Mouse (Mus musculus): ENCODE measurements around the gene Afap1l2. TPM values are rescaled to one million over a fixed set of nuclear protein-coding genes. Genes with fewer than 3 reads are reported as not detected.

Gene Afap1l2
- polyA plus RNA-seq, 1 experiment from 2014 or later, result 5.5 TPM

DNA sequence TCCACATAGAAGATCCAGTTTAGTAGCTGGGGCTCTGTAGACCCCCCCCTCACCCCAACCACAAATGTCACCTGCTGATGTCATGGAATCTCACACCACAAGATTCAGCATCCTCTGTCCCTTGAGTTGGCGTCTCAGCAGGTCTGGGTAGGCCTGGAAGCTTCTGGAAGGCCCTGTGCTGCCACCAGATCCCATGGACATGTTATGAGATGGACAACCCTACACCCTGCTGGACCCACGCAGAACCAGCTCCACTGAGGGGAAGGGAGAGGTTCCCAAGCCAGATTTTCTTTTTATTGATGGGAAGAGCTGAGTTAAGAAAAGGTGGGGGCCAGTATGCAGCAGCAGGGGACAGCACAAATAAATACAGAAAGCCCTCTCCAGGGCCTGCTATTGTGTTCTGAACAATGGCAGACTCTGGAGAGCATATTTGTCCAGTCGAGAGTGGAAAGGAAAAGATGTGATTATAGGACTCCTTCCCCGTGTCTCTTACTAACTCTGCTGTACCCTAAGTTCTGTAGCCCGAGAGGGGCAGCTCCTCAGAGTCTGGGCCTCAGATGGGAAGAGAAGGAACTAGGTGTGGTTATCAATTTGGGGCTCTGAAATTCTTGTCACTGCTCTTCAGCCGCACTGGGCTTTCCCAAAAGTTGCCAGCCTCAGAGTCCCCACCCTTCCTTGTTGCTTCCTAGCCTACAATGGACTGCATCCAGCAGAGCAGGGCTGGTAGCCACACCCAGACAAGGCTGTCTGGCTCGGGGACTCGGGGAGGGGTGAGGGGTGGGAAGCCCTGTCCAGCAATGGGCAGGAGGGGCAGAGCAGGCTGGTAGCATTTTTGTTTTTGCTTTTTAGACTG lies 20.5 kb upstream of the Afap1l2 start:
- 31% methylated on average over 8 of the region's 8 CpGs for WGBS
- Histone ChIP-seq H3K4me1 (replicated peaks) (peaks cover 4% of the 10 kb centered on the region; the same call in 1 of the 2 replicates), H3K27ac (no peak overlapping the region), H3K4me2 (replicated peaks) (no peak overlapping the region), H3K9ac (replicated peaks) (no peak overlapping the region), H3K36me3 (no peaks in the 10 kb centered on the region), H3K4me3 (replicated peaks) (no peak overlapping the region), H3K27me3 (no peaks in the 10 kb centered on the region), H3K9me3 (peaks cover 8% of the 10 kb centered on the region; the same call in 1 of the 2 replicates)
- no peak for ATAC-seq

DNA sequence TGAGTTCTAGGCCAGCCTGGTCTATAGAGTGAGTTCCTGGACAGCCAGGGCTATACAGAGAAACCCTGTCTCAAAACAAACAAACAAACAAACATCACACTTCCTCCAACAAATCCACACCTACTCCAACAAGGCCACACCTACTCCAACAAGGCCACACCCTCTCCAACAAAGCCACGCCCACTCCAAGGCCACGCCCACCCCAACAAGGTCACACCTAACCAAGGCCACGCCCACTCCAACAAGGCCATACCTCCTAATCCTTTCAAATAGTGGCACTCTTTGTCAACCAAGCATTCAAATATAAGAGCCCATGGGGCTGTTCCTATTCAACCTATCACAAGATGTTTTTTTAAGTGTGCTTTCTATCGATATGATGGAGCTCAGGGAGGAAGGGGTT lies 18.5 kb upstream of the Afap1l2 start:
- H3K4me2 ChIP-seq (replicated peaks), result no peak overlapping the region
- no peak overlapping the region for H3K9ac ChIP-seq (replicated peaks)
- H3K27ac ChIP-seq, result no peak overlapping the region
- no peak overlapping the region for H3K4me3 ChIP-seq (replicated peaks)
- H3K9me3 ChIP-seq, result peaks cover 8% of the 10 kb centered on the region; the same call in 1 of the 2 replicates
- H3K27me3 ChIP-seq, result no peaks in the 10 kb centered on the region
- ATAC-seq, result no peak
- peaks cover 4% of the 10 kb centered on the region; the same call in 1 of the 2 replicates for H3K4me1 ChIP-seq (replicated peaks)
- WGBS, result 73% methylated on average over 4 of the region's 4 CpGs
- H3K36me3 ChIP-seq, result no peaks in the 10 kb centered on the region

- Histone ChIP-seq H3K27me3 (no peaks in the 10 kb centered on the region; the same call in 1 of the 2 replicates), H3K4me2 (replicated peaks) (no peak overlapping the region), H3K4me1 (replicated peaks) (peaks cover 12% of the 10 kb centered on the region), H3K27ac (no peak overlapping the region), H3K36me3 (no peaks in the 10 kb centered on the region), H3K4me3 (replicated peaks) (no peak overlapping the region), H3K9ac (replicated peaks) (no peak overlapping the region), H3K9me3 (no peaks in the 10 kb centered on the region)
- 84% methylated on average over 8 of the region's 8 CpGs for WGBS
- ATAC-seq, result no peak
These were observed 9.8 kb upstream of the Afap1l2 start for GRCm38 (mm10) chr19:57017785-57018179.

GRCm38 (mm10) chr19:57016995-57017784 lies 9.2 kb upstream of the Afap1l2 start:
- ATAC-seq, result no peak
- H3K27me3 ChIP-seq, result no peaks in the 10 kb centered on the region; the same call in 1 of the 2 replicates

DNA sequence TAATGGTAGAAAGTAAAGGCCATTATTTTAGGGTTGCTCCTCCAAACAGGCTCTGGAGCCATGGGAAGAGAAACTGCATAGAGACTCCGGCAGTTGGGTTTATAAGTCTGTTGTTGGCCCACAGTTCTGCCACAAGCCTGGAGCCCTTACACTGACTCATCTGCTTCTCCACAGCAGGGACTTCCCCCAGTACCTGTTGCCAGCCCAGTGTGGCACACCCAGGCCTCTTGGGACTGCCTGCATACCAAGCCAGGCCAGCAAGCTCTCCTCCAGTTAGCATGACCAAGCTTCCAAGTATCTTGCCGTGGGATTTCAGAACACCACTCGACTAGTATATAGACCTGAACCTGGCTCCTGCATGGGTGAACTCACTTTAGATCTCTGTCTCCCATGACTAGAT lies 6.8 kb upstream of the Afap1l2 start:
- H3K4me1 ChIP-seq (replicated peaks), result peaks cover 12% of the 10 kb centered on the region
- H3K9me3 ChIP-seq, result no peaks in the 10 kb centered on the region
- WGBS, result 93% methylated on average over 3 of the region's 3 CpGs
- H3K36me3 ChIP-seq, result no peaks in the 10 kb centered on the region
- no peak overlapping the region for H3K9ac ChIP-seq (replicated peaks)
- H3K4me2 ChIP-seq (replicated peaks), result no peak overlapping the region
- no peak overlapping the region for H3K27ac ChIP-seq
- H3K27me3 ChIP-seq, result peaks cover 7% of the 10 kb centered on the region
- ATAC-seq, result no peak
- H3K4me3 ChIP-seq (replicated peaks), result no peak overlapping the region

More at GRCm38 (mm10) chr19:57016995-57017784, 9.2 kb upstream of the Afap1l2 start:
- peaks cover 12% of the 10 kb centered on the region for H3K4me1 ChIP-seq (replicated peaks)
- H3K36me3 ChIP-seq, result no peaks in the 10 kb centered on the region
- H3K27ac ChIP-seq, result no peak overlapping the region
- WGBS, result 53% methylated on average over 15 of the region's 15 CpGs
- H3K4me2 ChIP-seq (replicated peaks), result no peak overlapping the region
- no peaks in the 10 kb centered on the region for H3K9me3 ChIP-seq
- H3K9ac ChIP-seq (replicated peaks), result no peak overlapping the region
- H3K4me3 ChIP-seq (replicated peaks), result no peak overlapping the region

- H3K27ac ChIP-seq, result no peak overlapping the region
- no peak for ATAC-seq
- H3K27me3 ChIP-seq, result peaks cover 20% of the 10 kb centered on the region
- no peak overlapping the region for H3K4me2 ChIP-seq (replicated peaks)
- WGBS, result 47% methylated on average over 6 of the region's 6 CpGs
- no peaks in the 10 kb centered on the region for H3K9me3 ChIP-seq
- H3K4me1 ChIP-seq (replicated peaks), result peaks cover 15% of the 10 kb centered on the region
- H3K9ac ChIP-seq (replicated peaks), result no peak overlapping the region
- no peaks in the 10 kb centered on the region for H3K36me3 ChIP-seq
- no peak overlapping the region for H3K4me3 ChIP-seq (replicated peaks)
These were observed 5.2 kb upstream of the Afap1l2 start for GRCm38 (mm10) chr19:57013271-57013677.

GRCm38 (mm10) chr19:57012068-57012467 lies 4.0 kb upstream of the Afap1l2 start:
- Histone ChIP-seq H3K36me3 (no peaks in the 10 kb centered on the region), H3K9me3 (no peaks in the 10 kb centered on the region), H3K4me2 (replicated peaks) (no peak overlapping the region), H3K27me3 (peaks cover 33% of the 10 kb centered on the region), H3K27ac (no peak overlapping the region), H3K4me1 (replicated peaks) (peaks cover 21% of the 10 kb centered on the region), H3K4me3 (replicated peaks) (no peak overlapping the region), H3K9ac (replicated peaks) (no peak overlapping the region)
- no peak for ATAC-seq
- WGBS, result 73% methylated on average over 3 of the region's 3 CpGs

DNA sequence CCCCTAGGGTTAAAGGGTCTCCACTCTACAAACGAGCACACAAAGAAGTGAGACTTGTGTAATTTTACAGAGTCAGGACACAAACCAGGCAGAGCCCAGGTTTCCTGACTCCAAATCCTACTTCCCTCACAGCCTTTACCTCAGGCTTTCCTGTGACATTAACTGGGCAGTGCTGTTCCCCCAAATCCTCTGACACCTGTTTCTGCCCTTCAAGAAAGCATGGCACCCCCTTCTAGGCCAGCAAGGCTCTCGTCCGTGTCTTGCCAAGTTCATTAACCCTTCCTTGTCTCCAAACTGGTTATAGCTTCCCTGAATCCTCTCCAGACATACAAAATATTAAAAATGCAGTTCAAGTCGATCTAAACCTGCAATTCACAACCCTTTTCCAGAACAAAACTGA lies 2.0 kb upstream of the Afap1l2 start:
- H3K4me2 ChIP-seq (replicated peaks), result no peak overlapping the region
- WGBS, result 38% methylated on average over 4 of the region's 4 CpGs
- no peaks in the 10 kb centered on the region for H3K36me3 ChIP-seq
- H3K27ac ChIP-seq, result no peak overlapping the region
- peaks cover 43% of the 10 kb centered on the region for H3K27me3 ChIP-seq
- no peak overlapping the region for H3K9ac ChIP-seq (replicated peaks)
- H3K4me1 ChIP-seq (replicated peaks), result peaks cover 14% of the 10 kb centered on the region
- no peaks in the 10 kb centered on the region for H3K9me3 ChIP-seq
- ATAC-seq, result no peak
- no peak overlapping the region for H3K4me3 ChIP-seq (replicated peaks)

DNA sequence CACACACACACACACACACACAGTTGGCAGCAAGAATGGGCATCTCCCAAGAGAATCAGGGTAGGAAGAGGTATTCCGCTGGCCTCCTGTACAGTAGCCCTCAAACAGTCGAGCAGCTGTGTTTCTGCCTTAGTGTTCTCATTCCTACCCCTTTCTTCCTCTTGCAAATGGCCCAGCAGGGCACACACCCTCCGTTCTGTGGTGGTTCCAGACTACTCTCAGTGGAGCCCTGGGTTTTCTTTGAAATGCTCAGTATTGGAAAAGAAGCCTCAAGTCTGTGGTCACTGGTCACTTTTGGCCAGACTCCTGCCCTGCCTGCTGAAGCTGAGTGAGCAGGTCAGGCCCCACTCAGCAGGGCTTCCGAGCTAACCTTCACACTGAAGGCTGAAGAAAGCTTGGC lies 1.6 kb upstream of the Afap1l2 start:
- no peak overlapping the region for H3K4me3 ChIP-seq (replicated peaks)
- H3K27ac ChIP-seq, result no peak overlapping the region
- H3K4me1 ChIP-seq (replicated peaks), result peaks cover 14% of the 10 kb centered on the region
- no peak for ATAC-seq
- H3K27me3 ChIP-seq, result peaks cover 46% of the 10 kb centered on the region
- no peak overlapping the region for H3K4me2 ChIP-seq (replicated peaks)
- no peaks in the 10 kb centered on the region for H3K36me3 ChIP-seq
- H3K9ac ChIP-seq (replicated peaks), result no peak overlapping the region
- WGBS, result 38% methylated on average over 4 of the region's 4 CpGs
- H3K9me3 ChIP-seq, result no peaks in the 10 kb centered on the region

- Histone ChIP-seq H3K9me3 (no peaks in the 10 kb centered on the region), H3K4me2 (replicated peaks) (peak overlapping the region; percentile 87), H3K36me3 (no peaks in the 10 kb centered on the region), H3K27ac (no peak overlapping the region), H3K9ac (replicated peaks) (no peak overlapping the region), H3K4me3 (replicated peaks) (peak overlapping the region; percentile 49), H3K4me1 (replicated peaks) (peaks cover 22% of the 10 kb centered on the region), H3K27me3 (peaks cover 46% of the 10 kb centered on the region)
- no peak for ATAC-seq
- 73% methylated on average over 16 of the region's 16 CpGs for WGBS
These were observed 737 bp downstream of the Afap1l2 start for GRCm38 (mm10) chr19:57007291-57007690.

- H3K4me1 ChIP-seq (replicated peaks), result peaks cover 22% of the 10 kb centered on the region
- peak overlapping the region; percentile 87; the same call in 1 of the 2 replicates for H3K4me2 ChIP-seq (replicated peaks)
- no peaks in the 10 kb centered on the region for H3K9me3 ChIP-seq
- H3K4me3 ChIP-seq (replicated peaks), result peak overlapping the region; percentile 49
- H3K27me3 ChIP-seq, result peaks cover 46% of the 10 kb centered on the region
- H3K36me3 ChIP-seq, result no peaks in the 10 kb centered on the region
- H3K9ac ChIP-seq (replicated peaks), result no peak overlapping the region
- WGBS, result 69% methylated on average over 13 of the region's 13 CpGs
- no peak for ATAC-seq
- H3K27ac ChIP-seq, result no peak overlapping the region
These were observed 1.2 kb downstream of the Afap1l2 start for GRCm38 (mm10) chr19:57006841-57007240.

GRCm38 (mm10) chr19:57005062-57005461 lies 3.0 kb downstream of the Afap1l2 start:
- 94% methylated on average over 4 of the region's 4 CpGs for WGBS
- Histone ChIP-seq H3K9me3 (no peaks in the 10 kb centered on the region), H3K4me2 (replicated peaks) (no peak overlapping the region), H3K4me1 (replicated peaks) (peaks cover 22% of the 10 kb centered on the region), H3K36me3 (no peaks in the 10 kb centered on the region), H3K9ac (replicated peaks) (no peak overlapping the region), H3K27me3 (peaks cover 41% of the 10 kb centered on the region), H3K27ac (no peak overlapping the region), H3K4me3 (replicated peaks) (no peak overlapping the region)
- no peak for ATAC-seq

All from midbrain, embryonic 13.5 days (tissue).